Comparison of ENCODE assay signal across 20 mouse cellular contexts in genomic region chr5:149662980-149663379, GRCm38 (mm10). TPM values are rescaled to one million over a fixed set of nuclear protein-coding genes. Genes with fewer than 3 reads are reported as not detected.
A peak's percentile ranks its signal among the peaks of the same experiment; 100 is the strongest.
DNase-seq lines count a peak whose midpoint lies in the region; ATAC-seq and TF ChIP-seq lines count a peak whose summit lies in the region.
"Had no signal": no experiment of that assay in that cellular context is flagged by ENCODE, and none has a peak within 500 bp of the region (broad histone marks: within the 10 kb centered on the region; RNA-seq: fewer than 3 reads in every experiment).

No protein-coding gene starts in this region.

- no peak for DNase-seq in hindbrain, postnatal 0 days (ENCODE audit: low spot score)
- DNase-seq in lung, postnatal 0 days (ENCODE audit: low spot score) = no peak
- no peak for DNase-seq in lung, adult 2 months
- DNase-seq in MEL-GATA-1-ER (ENCODE audit: extremely low read depth, low read depth) = peak; percentile 57
- no peak for DNase-seq in testis, postnatal 14 days (ENCODE audit: low spot score)
- DNase-seq in frontal cortex, postnatal 25 days (ENCODE audit: low spot score in 2 of 2) = no peak
- DNase-seq: adrenal gland, postnatal 25 days; cerebellum, adult 8-10 months; gastrocnemius, postnatal 25 days; heart, postnatal 14 days; kidney, adult 2 months; kidney, postnatal 36 days; right cerebral cortex, postnatal 14 days had no signal

- H3K4me1 ChIP-seq in hindbrain, postnatal 0 days (ENCODE audit: insufficient read depth, low read length) = no peaks in the 10 kb centered on the region
- 0 out of 2 replicates have a peak, but pooled peaks cover 3% of the 10 kb centered on the region for H3K4me1 ChIP-seq in hindbrain, embryonic 13.5 days (replicated peaks)
- H3K4me1 ChIP-seq in lung, postnatal 0 days (ENCODE audit: insufficient read depth, low read depth, low read length) = no peaks in the 10 kb centered on the region
- H3K4me1 ChIP-seq in lung, adult 2 months (ENCODE audit: control insufficient read depth, insufficient read depth, low read length) = no peaks in the 10 kb centered on the region
- H3K4me1 ChIP-seq: embryonic facial prominence, embryonic 13.5 days; hindbrain, embryonic 15.5 days; limb, embryonic 15.5 days; megakaryocyte, embryonic 14.5 days; neural tube, embryonic 12.5 days had no signal

- TF ChIP-seq POLR2A in lung, adult 2 months (IDR thresholded peaks at IDR 0.05; ENCODE audit: borderline replicate concordance, extremely low read depth, low read depth, low read length) = no peak

- no peak overlapping the region for H3K9ac ChIP-seq in hindbrain, postnatal 0 days (replicated peaks; ENCODE audit: low read length)
- no peak overlapping the region for H3K9ac ChIP-seq in hindbrain, embryonic 13.5 days
- H3K9ac ChIP-seq in lung, postnatal 0 days (replicated peaks; ENCODE audit: low read depth) = no peak overlapping the region
- H3K9ac ChIP-seq: embryonic facial prominence, embryonic 13.5 days; hindbrain, embryonic 15.5 days; limb, embryonic 15.5 days; neural tube, embryonic 12.5 days had no signal

- peak; percentile 35 for TF ChIP-seq CTCF in hindbrain, postnatal 0 days (IDR thresholded peaks at IDR 0.05; ENCODE audit: low read depth)
- peak; percentile 14 for TF ChIP-seq CTCF in lung, postnatal 0 days (IDR thresholded peaks at IDR 0.05)
- no peak for TF ChIP-seq CTCF in lung, adult 2 months (IDR thresholded peaks at IDR 0.05; ENCODE audit: insufficient read depth, low read length)

- no peak overlapping the region for H3K4me3 ChIP-seq in hindbrain, postnatal 0 days (ENCODE audit: low read length)
- H3K4me3 ChIP-seq in hindbrain, embryonic 13.5 days = no peak overlapping the region
- no peak overlapping the region for H3K4me3 ChIP-seq in lung, postnatal 0 days (ENCODE audit: low read depth, low read length)
- no peak overlapping the region for H3K4me3 ChIP-seq in lung, adult 2 months (replicated peaks; ENCODE audit: extremely low read depth, low read depth, low read length)
- H3K4me3 ChIP-seq: embryonic facial prominence, embryonic 13.5 days; hindbrain, embryonic 15.5 days; limb, embryonic 15.5 days; megakaryocyte, embryonic 14.5 days; neural tube, embryonic 12.5 days had no signal

- TF ChIP-seq EP300 in lung, postnatal 0 days (IDR thresholded peaks at IDR 0.05) = no peak

- no peak for ATAC-seq in hindbrain, postnatal 0 days
- ATAC-seq in hindbrain, embryonic 13.5 days (ENCODE audit: low FRiP score) = no peak
- ATAC-seq in lung, postnatal 0 days = no peak
- ATAC-seq: activated CD4-positive, CD25-positive, alpha-beta regulatory T cell, adult 4 months had no signal

- no peaks in the 10 kb centered on the region for H3K9me3 ChIP-seq in hindbrain, postnatal 0 days (ENCODE audit: low read length)
- H3K9me3 ChIP-seq in hindbrain, embryonic 13.5 days = 0 out of 2 replicates have a peak, but pooled peaks cover 4% of the 10 kb centered on the region
- no peaks in the 10 kb centered on the region for H3K9me3 ChIP-seq in lung, postnatal 0 days (ENCODE audit: low read length)
- H3K9me3 ChIP-seq: hindbrain, embryonic 15.5 days; limb, embryonic 15.5 days had no signal

- H3K4me2 ChIP-seq in hindbrain, postnatal 0 days (ENCODE audit: low read depth, low read length) = no peak overlapping the region
- no peak overlapping the region for H3K4me2 ChIP-seq in hindbrain, embryonic 13.5 days
- H3K4me2 ChIP-seq in lung, postnatal 0 days (replicated peaks; ENCODE audit: low read depth, low read length) = no peak overlapping the region
- H3K4me2 ChIP-seq: embryonic facial prominence, embryonic 13.5 days; hindbrain, embryonic 15.5 days; limb, embryonic 15.5 days; neural tube, embryonic 12.5 days had no signal

- H3K36me3 ChIP-seq in hindbrain, postnatal 0 days (ENCODE audit: insufficient read depth, low read length) = no peaks in the 10 kb centered on the region
- H3K36me3 ChIP-seq in hindbrain, embryonic 13.5 days = no peaks in the 10 kb centered on the region
- H3K36me3 ChIP-seq in lung, postnatal 0 days (ENCODE audit: insufficient read depth, low read length) = no peaks in the 10 kb centered on the region
- H3K36me3 ChIP-seq: embryonic facial prominence, embryonic 13.5 days; hindbrain, embryonic 15.5 days; limb, embryonic 15.5 days; neural tube, embryonic 12.5 days had no signal

- no peaks in the 10 kb centered on the region for H3K27me3 ChIP-seq in hindbrain, postnatal 0 days (ENCODE audit: insufficient read depth, low read length)
- H3K27me3 ChIP-seq in hindbrain, embryonic 13.5 days = no peaks in the 10 kb centered on the region
- H3K27me3 ChIP-seq in lung, postnatal 0 days (replicated peaks; ENCODE audit: insufficient read depth, low read length) = no peaks in the 10 kb centered on the region
- H3K27me3 ChIP-seq: embryonic facial prominence, embryonic 13.5 days; hindbrain, embryonic 15.5 days; limb, embryonic 15.5 days; megakaryocyte, embryonic 14.5 days; neural tube, embryonic 12.5 days had no signal

- 95% methylated on average over 6 of the region's 6 CpGs for WGBS in hindbrain, postnatal 0 days
- WGBS in hindbrain, embryonic 13.5 days = 90% methylated on average over 6 of the region's 6 CpGs
- WGBS in lung, postnatal 0 days = 87% methylated on average over 6 of the region's 6 CpGs
- WGBS in lung, adult 2 months = 87% methylated on average over 6 of the region's 6 CpGs

- H3K27ac ChIP-seq in hindbrain, postnatal 0 days = no peak overlapping the region
- no peak overlapping the region for H3K27ac ChIP-seq in hindbrain, embryonic 13.5 days
- H3K27ac ChIP-seq in lung, postnatal 0 days (ENCODE audit: low read length) = no peak overlapping the region
- H3K27ac ChIP-seq: embryonic facial prominence, embryonic 13.5 days; hindbrain, embryonic 15.5 days; limb, embryonic 15.5 days; neural tube, embryonic 12.5 days had no signal

RNA-seq across cellular contexts. Expression of gene B3glct, which starts 15.1 kb away (rescaled TPM):
- 18.7 and 22.4 TPM in 2 replicates for total RNA-seq in hindbrain, postnatal 0 days (2014; rRNA removed)
- 13.1 and 14.4 TPM in 2 replicates for polyA plus RNA-seq in hindbrain, postnatal 0 days (2015; fragmentation: Nextera tagmentation; extraction: Ambion mirVana)
- polyA plus RNA-seq in hindbrain, embryonic 13.5 days (2015; fragmentation: Nextera tagmentation; extraction: Ambion mirVana) = 10.7 and 12.2 TPM in 2 replicates
- polyA plus RNA-seq in lung, postnatal 0 days (2015; fragmentation: Nextera tagmentation; extraction: Ambion mirVana) = 5.0 and 5.1 TPM in 2 replicates
- 3.9 and 5.1 TPM in 2 replicates for polyA plus RNA-seq in lung, adult 2 months (2012; rRNA removed)

RNA-seq across cellular contexts. Expression of gene Hsph1, which starts 26.8 kb away (rescaled TPM):
- total RNA-seq in hindbrain, postnatal 0 days (2014; rRNA removed) = 18.9 and 21.0 TPM in 2 replicates
- 59.4 and 60.8 TPM in 2 replicates for polyA plus RNA-seq in hindbrain, postnatal 0 days (2015; fragmentation: Nextera tagmentation; extraction: Ambion mirVana)
- 83.7 and 92.0 TPM in 2 replicates for polyA plus RNA-seq in hindbrain, embryonic 13.5 days (2015; fragmentation: Nextera tagmentation; extraction: Ambion mirVana)
- polyA plus RNA-seq in lung, postnatal 0 days (2015; fragmentation: Nextera tagmentation; extraction: Ambion mirVana) = 7.3 and 14.7 TPM in 2 replicates
- polyA plus RNA-seq in lung, adult 2 months (2012; rRNA removed) = 7.3 and 7.7 TPM in 2 replicates
